In the genomic region with DNA sequence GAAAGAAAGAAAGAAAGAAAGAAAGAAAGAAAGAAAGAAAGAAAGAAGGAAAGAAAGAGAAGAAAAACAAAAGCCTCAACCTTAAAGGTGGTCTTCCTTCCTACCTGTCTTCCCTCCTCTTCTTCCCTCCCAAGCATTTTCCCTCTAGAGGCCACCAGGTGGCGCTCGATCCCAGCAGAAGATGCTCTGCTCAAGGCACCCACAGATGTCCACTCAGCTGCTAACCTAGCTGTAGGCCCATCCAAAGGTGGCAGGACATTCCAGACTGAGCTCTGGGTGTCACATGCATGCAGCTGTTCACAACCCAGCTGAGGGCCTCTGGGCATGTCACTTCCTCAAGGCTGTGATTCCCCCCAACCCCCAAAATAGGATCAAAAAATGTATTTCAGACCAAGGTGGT, we compare ENCODE assay signal across 9 mouse cellular contexts. TPM values are rescaled to one million over a fixed set of nuclear protein-coding genes. Genes with fewer than 3 reads are reported as not detected.
DNase-seq lines count a peak whose midpoint lies in the region; ATAC-seq lines count a peak whose summit lies in the region.
"Had no signal": no experiment of that assay in that cellular context is flagged by ENCODE, and none has a peak within 500 bp of the region (broad histone marks: within the 10 kb centered on the region; RNA-seq: fewer than 3 reads in every experiment).

No protein-coding gene starts in this region.

- ATAC-seq in heart, embryonic 12.5 days (ENCODE audit: insufficient number of reproducible peaks, low FRiP score), result no peak
- ATAC-seq in midbrain, embryonic 14.5 days (ENCODE audit: low FRiP score, low TSS enrichment), result peak; percentile 43; the same call in 1 of the 2 replicates

- H3K9ac ChIP-seq in heart, embryonic 12.5 days, result no peak overlapping the region
- H3K9ac ChIP-seq in midbrain, embryonic 14.5 days (replicated peaks; ENCODE audit: low read length), result no peak overlapping the region

- DNase-seq in heart, adult 11 months, result peak; percentile 90
- peak; percentile 83 for DNase-seq in cerebellum, adult 9-10 months
- DNase-seq in frontal cortex, postnatal 10 days (ENCODE audit: low spot score in 2 of 2), result peak; percentile 41 to 59
- peak; percentile 49 for DNase-seq in induced T-regulatory cell, adult 2 months (ENCODE audit: low read depth)
- peak; percentile 60 to 65 for DNase-seq in left cerebral cortex, postnatal 36 days (ENCODE audit: low spot score in 2 of 2)
- peak; percentile 89 for DNase-seq in midbrain, embryonic 14.5 days
- peak; percentile 22 to 73 for DNase-seq in spleen, postnatal 4 days (ENCODE audit: low spot score in 2 of 2)

- no peaks in the 10 kb centered on the region for H3K36me3 ChIP-seq in heart, embryonic 12.5 days
- no peaks in the 10 kb centered on the region for H3K36me3 ChIP-seq in midbrain, embryonic 14.5 days (ENCODE audit: control insufficient read depth, insufficient read depth, low read length)
- H3K36me3 ChIP-seq: G1E had no signal

- H3K4me1 ChIP-seq in heart, embryonic 12.5 days (replicated peaks), result no peaks in the 10 kb centered on the region
- H3K4me1 ChIP-seq in midbrain, embryonic 14.5 days (ENCODE audit: control insufficient read depth, insufficient read depth, low read length), result no peaks in the 10 kb centered on the region

- WGBS in heart, embryonic 12.5 days, result 0% methylated on average over 2 of the region's 2 CpGs
- 0% methylated on average over 2 of the region's 2 CpGs for WGBS in midbrain, embryonic 14.5 days

- H3K9me3 ChIP-seq in heart, embryonic 12.5 days (replicated peaks), result no peaks in the 10 kb centered on the region
- H3K9me3 ChIP-seq in midbrain, embryonic 14.5 days (ENCODE audit: control insufficient read depth, low read length), result no peaks in the 10 kb centered on the region

- no peak overlapping the region for H3K4me2 ChIP-seq in heart, embryonic 12.5 days
- H3K4me2 ChIP-seq in midbrain, embryonic 14.5 days (ENCODE audit: low read length), result no peak overlapping the region

- intact Hi-C loops in left cerebral cortex, postnatal 36 days (cut with DNase I), result loop anchor here (5.0 kb wide), 1 partner anchor 428 kb away; no protein-coding TSS in a partner anchor

- H3K27ac ChIP-seq in heart, embryonic 12.5 days (ENCODE audit: poor library complexity, severe bottlenecking), result no peak overlapping the region
- H3K27ac ChIP-seq in midbrain, embryonic 14.5 days (replicated peaks; ENCODE audit: low read depth, low read length), result no peak overlapping the region

- H3K4me3 ChIP-seq in heart, embryonic 12.5 days, result no peak overlapping the region
- no peak overlapping the region for H3K4me3 ChIP-seq in midbrain, embryonic 14.5 days (replicated peaks; ENCODE audit: low read depth, low read length)

- H3K27me3 ChIP-seq in heart, embryonic 12.5 days (replicated peaks), result peaks cover 12% of the 10 kb centered on the region
- no peaks in the 10 kb centered on the region for H3K27me3 ChIP-seq in midbrain, embryonic 14.5 days (ENCODE audit: control insufficient read depth, insufficient read depth, low read length)

RNA-seq across cellular contexts. Expression of a gene that starts 30.6 kb away (rescaled TPM):
- not detected in 2 replicates for polyA plus RNA-seq in heart, embryonic 12.5 days (2016; fragmentation: Nextera tagmentation; extraction: Ambion mirVana)
- total RNA-seq in left cerebral cortex, postnatal 36 days (2021), result not detected
- polyA plus RNA-seq in midbrain, embryonic 14.5 days (2014; fragmentation: Nextera tagmentation; extraction: Ambion mirVana), result not detected in 2 replicates
- total RNA-seq: G1E had no signal
- polyA plus RNA-seq: G1E had no signal
